Mouse (Mus musculus) bone marrow macrophage, adult 2 months (primary cell): ENCODE measurements at regions not wholly inside any gene's neighbourhood (a gene's known extent, or its start where the extent isn't known, plus 50 kb on each side); places are given as distances from the start of the nearest gene placed in this dataset.

Source experiments
- CTCF ChIP-seq: IDR thresholded peaks from 2 replicates; pipeline ENCODE4 v1.5.1; 2012; ENCODE audit warnings: low read depth, mild to moderate bottlenecking, low read length, moderate library complexity
- POLR2A ChIP-seq: IDR thresholded peaks from 2 replicates; pipeline ENCODE4 v1.6.1; 2012; ENCODE audit warnings: mild to moderate bottlenecking, low read depth, low read length, borderline replicate concordance

DNA sequence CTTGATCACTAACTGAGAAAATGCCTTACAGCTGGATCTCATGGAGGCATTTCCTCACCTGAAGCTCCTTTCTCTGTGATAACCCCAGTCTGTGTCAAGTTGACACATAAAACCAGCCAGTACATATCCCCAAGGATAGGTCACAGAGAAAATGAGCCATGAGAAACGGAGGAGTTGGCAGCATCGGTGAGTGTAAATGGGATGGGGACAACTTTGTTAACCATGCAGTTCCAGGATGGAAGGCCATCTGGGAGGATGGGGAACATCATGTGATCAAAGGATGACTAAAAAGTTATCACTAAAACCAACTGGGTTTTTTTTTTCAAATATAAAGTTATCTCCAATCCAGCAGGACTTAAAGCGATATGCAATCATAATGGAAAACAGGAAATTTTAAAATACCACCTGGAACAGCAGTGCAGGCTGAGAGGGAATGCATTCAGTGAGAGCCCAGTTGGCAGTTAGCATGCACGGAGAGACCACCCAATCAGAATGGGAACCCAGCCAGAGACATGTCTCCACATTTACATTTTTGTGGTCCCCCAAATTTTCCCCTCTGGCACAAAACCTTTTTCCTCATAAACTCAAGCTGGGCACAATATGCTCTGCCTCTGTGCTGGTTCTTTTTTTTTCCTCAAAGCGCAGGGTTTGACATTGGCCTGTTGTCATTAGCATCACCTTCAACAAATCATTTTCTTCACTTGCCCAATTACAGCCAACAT lies 475.7 kb downstream of the Rapgef2 start:
- no peak for TF ChIP-seq POLR2A
- no peak for TF ChIP-seq CTCF
